Mouse (Mus musculus): ENCODE data around the gene Ndufc2.

- TF ChIP-seq CTCF (IDR thresholded peaks at IDR 0.05; ENCODE audit: low read depth) = no peak
- no peak for TF ChIP-seq EP300 (IDR thresholded peaks at IDR 0.05; ENCODE audit: low read depth)
Observed at GRCm38 (mm10) chr7:97414426-97414825, 14.6 kb downstream of the Ndufc2 start.

All from liver, postnatal 0 days (tissue).